Mouse (Mus musculus) spleen, postnatal 36 days (tissue): ENCODE results near the gene Zdhhc20.
A peak's percentile ranks its signal among the peaks of the same experiment; 100 is the strongest.

Experiments used
- DNase-seq, 2 experiments: peaks; one replicate each; pipeline ENCODE4 v3.0.0; 2022; ENCODE audit warnings: low spot score in 2 of 2, mixed read lengths in 1 of 2

The Zdhhc20 gene

DNA sequence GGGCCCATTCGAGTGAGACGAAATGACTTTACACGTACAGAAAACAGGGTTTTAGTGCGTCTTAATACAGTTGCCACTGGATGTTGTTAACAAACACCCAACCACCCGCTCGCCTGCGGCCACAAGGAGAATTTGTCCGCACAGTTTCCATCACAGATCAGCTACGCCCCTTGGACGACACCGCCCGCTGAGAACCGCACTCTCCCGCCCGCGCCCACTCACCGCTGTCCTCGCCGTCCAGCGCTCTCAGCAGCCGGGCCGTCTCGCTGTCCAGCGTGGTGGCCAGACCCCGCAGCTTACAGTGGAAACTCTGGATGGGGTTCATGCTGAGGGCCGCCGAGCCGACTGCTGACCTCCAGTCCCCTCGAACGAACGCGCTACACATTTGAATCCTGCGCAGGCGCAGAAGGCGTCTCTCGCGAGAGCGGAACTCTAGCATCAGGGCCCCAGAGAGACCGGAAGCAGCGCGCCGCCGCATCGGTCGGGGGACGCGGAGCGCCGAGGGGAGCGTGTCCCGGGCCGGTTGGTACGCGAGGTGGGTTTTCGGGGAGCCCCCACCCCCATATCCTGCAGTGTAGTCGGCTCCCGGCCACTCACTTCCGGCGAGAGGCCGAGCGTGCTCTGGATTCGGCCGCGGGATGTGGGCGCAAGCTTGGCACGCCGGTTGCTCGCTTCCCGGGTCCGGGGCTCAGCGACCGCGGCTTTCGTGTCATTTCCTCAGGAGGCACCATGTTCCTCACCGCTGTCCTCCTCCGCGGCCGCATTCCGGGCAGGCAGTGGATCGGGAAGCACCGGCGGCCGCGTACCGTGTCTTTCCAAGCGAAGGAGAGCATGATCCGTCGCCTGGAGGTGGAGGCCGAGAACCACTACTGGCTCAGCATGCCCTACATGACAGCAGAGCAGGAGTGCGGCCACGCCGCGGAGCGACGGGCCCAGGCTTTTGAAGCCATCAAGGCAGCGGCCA, 64.0 kb downstream of the Zdhhc20 start, which contains the start of the genes Ska3 and Mrpl57:
Ska3 (minus strand) TSS at position 398 of the 964 bp plus-strand sequence.
Mrpl57 (plus strand) TSS at position 447 of the 964 bp plus-strand sequence.
- peak; percentile 90 to 94 for DNase-seq

- DNase-seq, result no peak
Measured at GRCm38 (mm10) chr14:57820839-57821238, 69.2 kb downstream of the Zdhhc20 start.

DNA sequence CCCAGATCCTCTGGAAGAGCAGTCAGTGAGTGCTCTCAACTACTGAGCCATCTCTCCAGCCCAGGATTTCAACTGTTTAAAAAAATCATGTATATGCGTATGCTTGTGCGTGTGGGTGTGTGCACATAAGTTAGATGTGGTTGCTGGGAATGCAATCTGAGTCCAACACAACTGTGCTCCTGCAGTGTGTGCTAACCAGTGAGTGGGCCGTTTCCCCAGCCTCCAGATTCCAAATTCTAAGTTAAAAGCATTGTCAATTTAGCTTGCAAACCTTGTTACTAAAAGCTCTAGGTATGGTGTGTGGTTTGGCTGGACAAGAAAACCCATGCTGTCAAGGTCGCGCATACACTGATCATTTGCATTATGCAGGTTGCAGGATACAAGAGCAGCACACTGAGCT, 78.2 kb downstream of the Zdhhc20 start:
- DNase-seq, result no peak

DNA sequence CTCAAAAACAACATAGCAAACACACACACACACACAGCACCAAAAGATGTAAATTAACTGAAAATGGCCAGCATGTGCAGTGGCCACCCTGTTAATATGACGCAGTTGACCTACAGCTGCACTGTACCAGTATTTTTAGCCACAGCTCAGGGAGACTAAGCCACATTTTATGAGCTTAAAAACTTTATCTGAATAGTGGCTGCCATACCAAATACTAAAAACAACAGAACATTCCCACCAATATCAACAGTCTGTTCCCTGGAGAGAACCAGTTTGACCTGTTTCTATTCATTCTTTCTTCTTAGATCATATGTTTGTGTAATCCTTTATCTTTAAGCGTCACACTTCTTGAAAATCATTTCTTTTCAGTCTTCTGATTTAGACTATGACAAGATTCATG, 79.2 kb downstream of the Zdhhc20 start:
- no peak for DNase-seq

DNA sequence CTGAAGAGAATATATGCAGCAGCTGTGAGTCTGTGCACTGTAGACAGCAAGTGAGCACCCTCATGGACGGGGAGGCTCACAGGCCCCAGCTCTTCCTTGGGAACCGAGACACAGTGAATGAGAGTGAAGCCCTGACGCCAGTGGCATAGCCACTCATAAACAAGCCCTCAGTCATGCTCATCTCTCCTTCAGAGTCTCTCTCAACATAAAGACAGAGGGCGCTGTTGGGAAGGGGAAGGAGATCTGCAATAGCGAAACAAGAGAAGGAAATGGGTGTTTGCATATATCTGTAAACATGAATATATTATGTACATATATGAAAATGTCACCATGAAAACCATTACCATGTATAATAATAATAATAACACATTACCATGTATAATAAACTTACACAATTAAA, 81.5 kb downstream of the Zdhhc20 start:
- DNase-seq, result peak in 1 of 2 experiments; percentile 50

GRCm38 (mm10) chr14:57803731-57804130, 86.3 kb downstream of the Zdhhc20 start:
- DNase-seq, result no peak

GRCm38 (mm10) chr14:57797991-57798931, 91.8 kb downstream of the Zdhhc20 start, which contains the start of gene Sap18:
TSS of gene Sap18 (plus strand) at chr14:57798180.
- DNase-seq, result peak; percentile 97 to 99

GRCm38 (mm10) chr14:57797551-57797950, 92.5 kb downstream of the Zdhhc20 start:
- peak in 1 of 2 experiments; percentile 10 for DNase-seq

DNA sequence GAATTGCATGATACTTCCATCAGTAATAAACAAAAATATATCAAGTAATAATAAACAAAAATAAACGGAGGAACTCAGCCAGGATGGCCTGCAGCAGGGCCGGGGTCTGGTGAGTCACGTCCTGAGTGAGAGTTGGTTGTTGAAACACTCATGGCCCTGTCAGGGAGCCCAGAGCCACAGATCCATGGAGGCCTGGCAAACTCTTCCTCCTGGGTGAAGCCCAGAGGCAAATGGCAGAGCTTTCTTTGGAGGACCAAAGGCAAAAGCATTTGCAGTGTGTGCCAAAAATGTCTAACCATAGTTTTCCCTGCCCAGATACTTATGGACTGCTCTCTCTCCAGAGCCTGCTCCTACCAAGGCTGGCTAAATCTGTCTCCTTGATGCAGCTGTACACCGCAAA, 98.9 kb downstream of the Zdhhc20 start:
- no peak for DNase-seq

GRCm38 (mm10) chr14:57789759-57790158, 100.3 kb downstream of the Zdhhc20 start:
- DNase-seq, result no peak

DNA sequence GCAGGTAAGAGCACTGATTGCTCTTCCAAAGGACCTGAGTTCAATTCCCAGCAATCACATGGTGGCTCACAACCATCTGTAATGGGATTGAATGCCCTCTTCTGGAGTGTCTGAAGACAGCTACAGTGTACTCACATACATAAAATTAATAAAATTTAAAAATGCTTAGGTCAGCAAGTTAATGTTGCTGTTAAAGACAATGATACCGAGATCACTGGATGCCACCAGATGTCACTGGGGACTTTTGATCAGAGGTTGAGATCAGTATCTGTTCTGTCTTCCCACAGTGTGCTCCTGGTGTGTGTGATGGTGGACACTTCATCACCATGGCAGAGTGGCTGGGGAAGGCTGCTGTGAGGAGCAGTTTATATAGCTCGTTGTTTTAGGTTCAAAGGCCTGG, 100.8 kb downstream of the Zdhhc20 start:
- no peak for DNase-seq

DNA sequence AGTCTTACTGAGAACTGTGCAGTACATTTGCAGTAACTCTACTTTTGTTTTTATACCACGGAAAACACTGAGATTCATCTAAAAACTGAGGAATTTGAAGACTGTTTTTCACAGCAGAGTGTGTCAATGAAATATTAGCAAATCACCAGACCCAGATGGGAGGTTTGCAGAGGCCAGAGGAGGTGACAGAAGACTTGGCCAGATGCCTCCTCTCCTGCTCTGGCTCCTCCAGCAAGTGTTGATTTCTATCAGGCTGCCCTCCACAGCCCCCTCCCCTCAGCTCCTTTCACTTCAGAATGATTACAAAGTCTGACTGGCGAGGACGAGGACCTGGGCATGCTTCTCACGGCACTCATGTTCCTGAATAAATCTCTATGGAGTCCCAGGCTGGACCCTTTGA, 102.7 kb downstream of the Zdhhc20 start:
- DNase-seq, result no peak
